Mouse (Mus musculus) intestine, postnatal 0 days (tissue): ENCODE data around the gene Dph2. TPM values are rescaled to one million over a fixed set of nuclear protein-coding genes. Genes with fewer than 3 reads are reported as not detected.

Experiments
- ATAC-seq: fragments of 200-750 bp; cut with Nextera tagmentation; 2 replicates; pipeline ENCODE4 v1.8.0; 2017; ENCODE audit warnings: mild to moderate bottlenecking, moderate TSS enrichment, moderate library complexity
- H3K27ac ChIP-seq: fragments of 300-500 bp; sonication (generic); 2 replicates; pipeline ENCODE4 v1.5.1; 2014; ENCODE audit warnings: mild to moderate bottlenecking, low read depth, low read length, moderate library complexity
- H3K27me3 ChIP-seq: fragments of 300-500 bp; sonication (generic); replicated peaks from 2 replicates; pipeline ENCODE4 v1.6.1; 2014; ENCODE audit warnings: low read length, mixed read lengths; ENCODE audit not compliant: control insufficient read depth, insufficient read depth
- H3K36me3 ChIP-seq: fragments of 300-500 bp; sonication (generic); 2 replicates; pipeline ENCODE4 v1.6.1; 2014; ENCODE audit warnings: mild to moderate bottlenecking, moderate library complexity; ENCODE audit not compliant: control insufficient read depth, insufficient read depth
- H3K4me1 ChIP-seq: fragments of 300-500 bp; sonication (generic); replicated peaks from 2 replicates; pipeline ENCODE4 v1.6.1; 2014; ENCODE audit warnings: antibody characterized with exemption, low read length, mixed read lengths; ENCODE audit not compliant: control insufficient read depth, insufficient read depth
- H3K4me2 ChIP-seq: fragments of 300-500 bp; sonication (generic); replicated peaks from 2 replicates; pipeline ENCODE4 v1.6.1; 2014; ENCODE audit warnings: low read depth, mild to moderate bottlenecking, moderate library complexity
- H3K4me3 ChIP-seq: fragments of 300-500 bp; sonication (generic); 2 replicates; pipeline ENCODE4 v1.5.1; 2014; ENCODE audit warnings: low read depth, low read length
- H3K9ac ChIP-seq: fragments of 300-500 bp; sonication (generic); 2 replicates; pipeline ENCODE4 v1.6.1; 2014; ENCODE audit warnings: mild to moderate bottlenecking, low read depth, low read length
- H3K9me3 ChIP-seq: fragments of 300-500 bp; sonication (generic); 2 replicates; pipeline ENCODE4 v1.6.1; 2016; ENCODE audit warnings: mixed run types; ENCODE audit not compliant: control insufficient read depth
- CTCF ChIP-seq: sonication (generic); IDR thresholded peaks from 2 replicates; pipeline ENCODE4 v1.5.1; 2016; ENCODE audit warnings: low read depth, mild to moderate bottlenecking, control low read depth, antibody characterized with exemption, moderate library complexity
- WGBS: fragments of 180-500 bp; shearing (Covaris S2); extraction: QIAGEN DNeasy Blood & Tissue Kit; methylation state at CpG from one replicate; pipeline ENCODE4 v1.1.7; 2014; 5-methylcytosine and 5-hydroxymethylcytosine counted together
- polyA plus RNA-seq: library from polyadenylated mRNA; unstranded; fragments of >200 nt; fragmentation: Nextera tagmentation; extraction: Ambion mirVana; gene quantifications from 2 replicates; pipeline ENCODE4 v1.2.1, GENCODE M21; 2015

Dph2 gene
- polyA plus RNA-seq, 1 experiment from 2014 or later: 5.5 TPM

- WGBS: 48% methylated on average over 3 of the region's 3 CpGs
- Histone ChIP-seq H3K4me3 (no peak overlapping the region), H3K27me3 (no peaks in the 10 kb centered on the region), H3K27ac (no peak overlapping the region; the same call in 1 of the 2 replicates), H3K9me3 (no peaks in the 10 kb centered on the region), H3K36me3 (no peaks in the 10 kb centered on the region), H3K4me2 (no peak overlapping the region), H3K9ac (no peak overlapping the region), H3K4me1 (peaks cover 11% of the 10 kb centered on the region)
- TF ChIP-seq CTCF: no peak
- no peak for ATAC-seq
Observed at GRCm38 (mm10) chr4:117918261-117918660, 26.4 kb upstream of the Dph2 start.

DNA sequence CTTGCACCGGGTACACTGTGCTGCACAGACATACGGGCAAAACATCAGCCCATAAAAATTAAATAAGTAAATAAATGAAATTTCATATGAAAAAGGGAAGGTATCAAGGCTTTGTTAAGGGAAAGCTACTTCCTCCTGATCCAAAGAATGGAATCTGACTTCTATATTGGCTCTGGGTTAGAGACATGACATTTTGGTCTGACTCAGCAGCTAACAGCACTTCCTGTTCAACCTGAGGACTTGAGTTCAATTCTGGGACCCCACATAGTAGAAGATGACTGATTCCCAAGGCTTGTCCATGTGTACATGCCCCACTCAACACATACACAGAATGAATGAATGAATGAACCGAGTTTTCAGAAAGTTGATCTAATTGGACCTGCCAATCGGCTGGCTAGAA, 26.0 kb upstream of the Dph2 start:
- ATAC-seq: no peak
- Histone ChIP-seq H3K4me3 (no peak overlapping the region), H3K9me3 (no peaks in the 10 kb centered on the region), H3K4me1 (peaks cover 11% of the 10 kb centered on the region), H3K36me3 (no peaks in the 10 kb centered on the region), H3K27ac (no peak overlapping the region), H3K4me2 (no peak overlapping the region), H3K27me3 (no peaks in the 10 kb centered on the region), H3K9ac (no peak overlapping the region)
- TF ChIP-seq CTCF: no peak
- 81% methylated on average over 4 of the region's 4 CpGs for WGBS

DNA sequence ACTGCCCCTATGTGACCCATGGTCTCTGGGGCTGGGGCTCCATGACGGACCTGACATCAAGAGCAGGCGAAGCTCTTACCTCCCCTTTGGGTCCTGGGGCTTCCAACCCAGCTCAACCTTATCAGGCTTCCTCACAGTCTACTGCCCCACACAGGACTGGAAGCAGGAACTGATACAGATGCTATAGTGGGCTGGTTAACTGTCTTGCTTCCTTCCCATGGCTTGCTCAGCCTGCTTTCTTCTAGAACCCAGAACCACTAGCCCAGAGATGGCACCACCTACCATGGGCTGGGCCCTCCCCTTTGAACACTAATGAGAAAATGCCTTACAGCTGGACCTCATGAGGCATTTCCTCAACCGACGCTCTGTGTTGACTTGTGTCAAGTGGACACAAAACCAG, 25.6 kb upstream of the Dph2 start:
- Histone ChIP-seq H3K27me3 (no peaks in the 10 kb centered on the region), H3K9me3 (no peaks in the 10 kb centered on the region), H3K4me2 (no peak overlapping the region), H3K36me3 (0 out of 2 replicates have a peak, but pooled peaks cover under 1% of the 10 kb centered on the region), H3K9ac (no peak overlapping the region), H3K4me3 (no peak overlapping the region), H3K4me1 (peaks cover 11% of the 10 kb centered on the region), H3K27ac (no peak overlapping the region)
- no peak for ATAC-seq
- 87% methylated on average over 4 of the region's 4 CpGs for WGBS
- TF ChIP-seq CTCF: no peak

DNA sequence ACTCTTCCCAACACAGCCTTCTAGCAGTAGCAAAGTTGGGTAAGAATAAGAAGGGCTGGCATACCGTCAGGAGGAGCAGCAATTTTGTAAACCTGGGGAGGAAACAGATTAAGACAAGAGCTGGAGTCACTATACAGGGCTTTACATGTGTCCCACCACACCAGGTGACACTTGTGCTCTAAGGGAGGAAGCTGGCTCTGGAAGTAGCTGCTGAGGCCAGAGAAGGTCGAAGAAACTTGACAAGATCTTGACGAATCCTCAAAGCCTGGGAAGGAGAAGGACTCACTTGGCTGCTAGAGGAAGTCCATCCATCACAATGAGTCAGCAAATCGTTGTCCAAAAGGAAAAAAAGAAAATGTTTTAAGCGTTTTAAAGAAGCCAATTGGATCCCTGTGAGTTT, 24.6 kb upstream of the Dph2 start:
- peaks cover 11% of the 10 kb centered on the region for H3K4me1 ChIP-seq
- H3K4me3 ChIP-seq: no peak overlapping the region
- no peak overlapping the region for H3K27ac ChIP-seq
- ATAC-seq: no peak
- H3K9ac ChIP-seq: no peak overlapping the region
- no peaks in the 10 kb centered on the region for H3K27me3 ChIP-seq
- no peak for TF ChIP-seq CTCF
- no peaks in the 10 kb centered on the region for H3K9me3 ChIP-seq
- H3K36me3 ChIP-seq: peaks cover 10% of the 10 kb centered on the region; the same call in 1 of the 2 replicates
- WGBS: 69% methylated on average over 5 of the region's 5 CpGs
- no peak overlapping the region for H3K4me2 ChIP-seq

DNA sequence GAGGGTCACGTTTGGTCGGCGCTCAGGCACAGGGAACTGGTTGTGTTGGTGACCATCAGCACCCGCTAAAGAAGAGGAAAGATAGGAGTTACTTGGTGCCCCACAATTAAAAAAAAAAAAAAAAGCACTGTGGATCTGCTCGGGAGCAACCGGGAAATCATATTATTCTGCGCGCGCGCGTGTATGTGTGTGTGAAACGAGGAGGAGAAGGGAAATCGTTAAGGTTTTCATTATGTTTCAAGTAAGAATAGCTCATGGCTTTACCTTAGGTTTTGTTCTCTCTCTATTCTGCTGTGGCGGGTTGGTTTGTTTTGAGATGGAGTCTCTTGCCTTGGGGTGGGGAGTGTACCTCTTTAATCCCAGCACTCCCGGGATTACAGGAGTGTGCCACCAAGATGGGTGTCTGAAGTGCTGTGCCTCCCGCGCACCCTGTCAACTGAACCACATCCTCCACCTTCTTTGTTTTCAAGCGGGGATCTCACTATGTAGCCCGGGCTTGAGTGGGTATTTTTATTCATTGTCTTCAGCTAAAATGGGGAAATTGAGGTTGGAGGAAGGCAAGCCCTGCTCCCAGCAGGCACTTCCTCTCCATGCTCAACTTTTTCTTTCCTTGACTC, 23.8 kb upstream of the Dph2 start:
- Histone ChIP-seq H3K4me3 (peak overlapping the region; percentile 79), H3K27me3 (no peaks in the 10 kb centered on the region), H3K36me3 (peaks cover 16% of the 10 kb centered on the region; the same call in 1 of the 2 replicates), H3K4me1 (peaks cover 11% of the 10 kb centered on the region), H3K9me3 (no peaks in the 10 kb centered on the region), H3K9ac (peak overlapping the region; percentile 59; the same call in 1 of the 2 replicates), H3K27ac (no peak overlapping the region), H3K4me2 (peak overlapping the region; percentile 98)
- TF ChIP-seq CTCF: no peak
- 5% methylated on average over 19 of the region's 19 CpGs for WGBS
- ATAC-seq: no peak

DNA sequence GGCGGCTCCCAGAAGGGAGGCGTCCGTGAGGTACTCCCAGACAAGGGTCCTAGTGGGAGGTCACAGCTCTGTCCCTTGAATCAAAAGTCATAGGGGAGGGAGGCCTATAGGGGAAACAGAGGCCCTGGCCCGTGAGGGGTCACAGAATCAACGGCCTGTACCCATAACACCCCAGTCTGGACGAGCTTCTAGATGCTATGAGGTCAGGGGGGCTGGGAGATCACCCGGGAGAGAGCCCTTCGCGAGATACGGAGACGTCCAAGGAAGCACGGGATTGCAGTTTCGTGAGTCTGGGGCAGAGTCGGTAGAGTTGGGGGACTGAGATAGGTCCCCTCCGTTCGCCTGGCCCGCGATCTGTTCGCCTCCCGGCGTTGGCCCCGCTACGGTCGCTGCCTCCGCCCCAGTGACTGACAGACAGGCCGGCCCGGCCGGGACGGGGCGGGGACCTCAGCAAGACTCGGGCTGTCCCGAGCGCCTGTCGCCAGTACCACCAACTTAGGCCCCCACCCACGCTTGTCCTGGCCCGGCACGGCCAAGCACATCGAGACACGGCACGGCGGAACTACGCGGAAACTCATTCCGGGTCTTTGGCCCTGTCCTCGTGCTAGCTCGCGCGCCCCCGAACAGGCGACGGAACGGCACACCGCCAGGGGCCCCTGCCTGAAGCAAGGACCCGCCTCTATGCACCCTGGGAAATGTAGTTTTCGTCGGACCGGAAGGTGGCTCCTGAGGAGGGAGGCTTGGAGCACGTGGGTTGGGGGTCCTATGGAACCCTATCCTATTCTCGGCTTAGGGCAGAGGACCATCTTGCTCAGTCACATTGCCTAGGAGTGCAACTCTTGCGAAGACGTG, 23.0 kb upstream of the Dph2 start, which contains the start of gene Ipo13:
Gene Ipo13, minus strand, starts transcription at position 409 of the 852 bp plus-strand sequence.
- Histone ChIP-seq H3K9ac (peak within 1 kb of the TSS; percentile 59), H3K27ac (peak within 1 kb of the TSS; percentile 31; the same call in 1 of the 2 replicates), H3K36me3 (peaks cover 20% of the 10 kb centered on the region; the same call in 1 of the 2 replicates), H3K4me1 (peaks cover 11% of the 10 kb centered on the region), H3K27me3 (no peaks in the 10 kb centered on the region), H3K4me2 (peak within 1 kb of the TSS; percentile 98), H3K9me3 (no peaks in the 10 kb centered on the region), H3K4me3 (peak within 1 kb of the TSS; percentile 79)
- under 1% methylated on average over 60 of the region's 61 CpGs for WGBS
- peak; percentile 91 for ATAC-seq
- peak; percentile 56 for TF ChIP-seq CTCF
